Mouse (Mus musculus) cerebellum, adult 18-20 months (tissue): ENCODE measurements around the gene Slc34a3.

Experiments
- DNase-seq, 2 experiments: peaks; one replicate each; pipeline ENCODE4 v3.0.0; 2021

Gene Slc34a3

GRCm38 (mm10) chr2:25246183-25247072 is 12.3 kb upstream of the Slc34a3 start, which contains the start of gene AL732309.1:
Gene AL732309.1 (minus strand): TSS chr2:25246863.
- DNase-seq = peak in 1 of 2 experiments; percentile 53

GRCm38 (mm10) chr2:25244144-25244543 is 10.0 kb upstream of the Slc34a3 start:
- no peak for DNase-seq

GRCm38 (mm10) chr2:25243342-25243741 is 9.2 kb upstream of the Slc34a3 start:
- peak; percentile 17 to 36 for DNase-seq

- peak; percentile 55 to 74 for DNase-seq
Observed at GRCm38 (mm10) chr2:25242101-25242506, 7.9 kb upstream of the Slc34a3 start, which contains the start of the genes Rnf208 and Cysrt1. Gene Rnf208 (plus strand): TSS chr2:25242255. Gene Cysrt1 (minus strand): TSS chr2:25242452.

- no peak for DNase-seq
Observed at GRCm38 (mm10) chr2:25241438-25241775, 7.2 kb upstream of the Slc34a3 start.

GRCm38 (mm10) chr2:25240723-25241437 is 6.7 kb upstream of the Slc34a3 start:
- DNase-seq = peak; percentile 69 to 83

GRCm38 (mm10) chr2:25240310-25240709 is 6.1 kb upstream of the Slc34a3 start:
- no peak for DNase-seq

GRCm38 (mm10) chr2:25239766-25240165 is 5.6 kb upstream of the Slc34a3 start:
- DNase-seq = no peak

- DNase-seq = no peak
Observed at GRCm38 (mm10) chr2:25238106-25238505, 3.9 kb upstream of the Slc34a3 start.

GRCm38 (mm10) chr2:25237522-25237921 is 3.4 kb upstream of the Slc34a3 start:
- no peak for DNase-seq

GRCm38 (mm10) chr2:25236614-25237013 is 2.5 kb upstream of the Slc34a3 start, which contains the start of gene Rnf224:
Gene Rnf224 (minus strand): TSS chr2:25236787.
- no peak for DNase-seq

GRCm38 (mm10) chr2:25234551-25235220 is 522 bp upstream of the Slc34a3 start:
- DNase-seq = no peak

- no peak for DNase-seq
Observed at GRCm38 (mm10) chr2:25233421-25233820, 743 bp downstream of the Slc34a3 start.

GRCm38 (mm10) chr2:25231038-25231437 is 3.1 kb downstream of the Slc34a3 start:
- DNase-seq = no peak

- no peak for DNase-seq
Observed at GRCm38 (mm10) chr2:25230581-25230980, 3.6 kb downstream of the Slc34a3 start.

- no peak for DNase-seq
Observed at GRCm38 (mm10) chr2:25229582-25229981, 4.6 kb downstream of the Slc34a3 start.

GRCm38 (mm10) chr2:25228995-25229530 is 5.1 kb downstream of the Slc34a3 start:
- no peak for DNase-seq

- peak; percentile 87 to 90 for DNase-seq
Observed at GRCm38 (mm10) chr2:25228431-25228889, 5.7 kb downstream of the Slc34a3 start.

- DNase-seq = no peak
Observed at GRCm38 (mm10) chr2:25227406-25227805, 6.8 kb downstream of the Slc34a3 start.

GRCm38 (mm10) chr2:25226864-25227263 is 7.3 kb downstream of the Slc34a3 start:
- DNase-seq = peak in 1 of 2 experiments; percentile 40

GRCm38 (mm10) chr2:25225811-25226379 is 8.3 kb downstream of the Slc34a3 start:
- no peak for DNase-seq
